Mouse (Mus musculus): ENCODE measurements around the gene Ubash3b. TPM values are rescaled to one million over a fixed set of nuclear protein-coding genes. Genes with fewer than 3 reads are reported as not detected.

The Ubash3b gene
- 12.0 and 13.7 TPM in 2 replicates for polyA plus RNA-seq (2014; fragmentation: Nextera tagmentation; extraction: Ambion mirVana)

DNA sequence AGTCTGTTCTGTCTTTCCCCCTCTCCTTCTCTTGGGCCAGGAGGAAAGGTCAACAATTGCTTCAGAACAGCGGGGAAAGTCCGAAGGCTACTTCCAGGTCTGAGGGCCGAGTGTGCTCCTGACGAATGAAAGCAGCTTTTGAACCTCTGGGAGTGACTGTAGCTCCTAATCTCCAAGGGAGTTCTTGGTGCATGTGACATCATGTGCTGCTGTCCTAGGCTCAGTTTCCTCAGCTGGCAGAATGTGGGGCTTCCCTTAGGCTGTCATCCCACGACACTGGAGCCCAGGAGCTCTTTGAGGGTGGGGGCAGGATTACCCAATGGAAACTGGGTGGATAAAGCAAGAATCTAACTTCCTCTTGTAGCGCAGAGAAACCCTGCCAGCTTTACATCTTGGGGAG lies at the start of gene Ubash3b:
Ubash3b (minus strand) TSS at position 285 of the 400 bp plus-strand sequence.
- DNase-seq (ENCODE audit: low spot score) (no peak), ATAC-seq (ENCODE audit: low FRiP score) (no peak)
- no peak within 1 kb of the TSS for H3K4me3 ChIP-seq (ENCODE audit: low read depth, low read length)
- H3K36me3 ChIP-seq (ENCODE audit: control insufficient read depth, insufficient read depth, low read length) = no peaks in the 10 kb centered on the region
- H3K4me2 ChIP-seq (replicated peaks; ENCODE audit: low read depth, low read length) = no peak within 1 kb of the TSS
- H3K9me3 ChIP-seq (ENCODE audit: control insufficient read depth, low read length) = no peaks in the 10 kb centered on the region
- peaks cover 15% of the 10 kb centered on the region for H3K27me3 ChIP-seq (ENCODE audit: control insufficient read depth, insufficient read depth, low read length)
- H3K27ac ChIP-seq (ENCODE audit: low read depth, low read length) = no peak within 1 kb of the TSS
- H3K4me1 ChIP-seq (replicated peaks; ENCODE audit: control insufficient read depth, insufficient read depth, low read length) = no peaks in the 10 kb centered on the region; the same call in 1 of the 2 replicates
- WGBS = 87% methylated on average over 6 of the region's 6 CpGs
- H3K9ac ChIP-seq (ENCODE audit: low read depth, low read length) = no peak within 1 kb of the TSS

DNA sequence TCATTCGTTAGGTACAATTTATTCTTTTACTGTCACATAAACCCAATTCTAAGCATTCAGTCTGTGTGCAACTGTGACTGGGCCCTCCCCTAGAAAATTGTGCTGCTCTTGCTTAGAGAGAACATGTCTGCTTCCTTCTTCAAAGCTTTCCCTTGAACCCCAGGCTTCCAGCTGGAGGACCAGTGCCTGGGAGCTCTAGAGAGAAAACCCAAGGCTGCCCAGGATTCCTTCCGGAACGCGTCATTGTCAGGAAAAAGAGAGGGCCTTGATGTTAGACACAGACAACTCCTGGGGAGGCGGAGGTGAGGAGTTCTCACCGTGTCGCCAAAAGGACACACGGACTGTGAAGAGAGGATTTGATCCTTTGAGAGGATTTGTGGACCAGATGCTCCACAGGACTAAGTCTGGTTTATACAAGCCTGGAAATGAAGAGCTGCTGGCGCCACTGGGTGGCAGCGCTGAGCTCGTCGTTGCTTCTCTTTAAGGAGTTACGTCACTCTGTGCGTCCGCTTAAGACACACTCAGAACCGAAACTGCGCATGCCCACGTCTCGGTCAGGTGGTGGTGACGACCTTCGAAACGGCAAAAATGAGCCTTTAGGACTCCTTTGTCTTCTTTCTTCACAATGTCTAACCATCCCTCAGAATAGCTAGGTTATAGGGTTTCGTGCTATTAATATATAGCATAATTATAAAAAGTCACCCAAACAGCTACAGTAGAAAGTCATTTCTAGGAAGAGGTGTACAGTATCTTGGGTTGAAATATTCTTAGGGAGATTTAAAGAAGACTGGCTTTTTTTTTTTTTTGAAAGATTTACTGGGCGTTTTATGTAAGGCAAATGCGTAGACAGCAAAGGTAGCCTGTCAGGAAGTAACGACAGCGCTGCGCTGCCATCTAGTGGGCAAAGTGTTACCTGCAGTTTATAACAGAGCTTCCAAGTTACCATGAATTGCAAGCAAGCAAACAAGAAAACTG lies 45.9 kb upstream of the Ubash3b start:
- peak; percentile 98 for DNase-seq (ENCODE audit: low spot score)
- Histone ChIP-seq H3K9me3 (ENCODE audit: control insufficient read depth, low read length) (no peaks in the 10 kb centered on the region), H3K27ac (ENCODE audit: low read depth, low read length) (peak overlapping the region; percentile 58), H3K4me2 (replicated peaks; ENCODE audit: low read depth, low read length) (peak overlapping the region; percentile 1; the same call in 1 of the 2 replicates), H3K9ac (ENCODE audit: low read depth, low read length) (peak overlapping the region; percentile 40; the same call in 1 of the 2 replicates), H3K4me3 (ENCODE audit: low read depth, low read length) (peak overlapping the region; percentile 6), H3K4me1 (replicated peaks; ENCODE audit: control insufficient read depth, insufficient read depth, low read length) (no peaks in the 10 kb centered on the region; the same call in 1 of the 2 replicates), H3K27me3 (ENCODE audit: control insufficient read depth, insufficient read depth, low read length) (no peaks in the 10 kb centered on the region), H3K36me3 (ENCODE audit: control insufficient read depth, insufficient read depth, low read length) (no peaks in the 10 kb centered on the region)
- ATAC-seq (ENCODE audit: low FRiP score) = peak; percentile 91
- WGBS = 9% methylated on average over 28 of the region's 28 CpGs

DNA sequence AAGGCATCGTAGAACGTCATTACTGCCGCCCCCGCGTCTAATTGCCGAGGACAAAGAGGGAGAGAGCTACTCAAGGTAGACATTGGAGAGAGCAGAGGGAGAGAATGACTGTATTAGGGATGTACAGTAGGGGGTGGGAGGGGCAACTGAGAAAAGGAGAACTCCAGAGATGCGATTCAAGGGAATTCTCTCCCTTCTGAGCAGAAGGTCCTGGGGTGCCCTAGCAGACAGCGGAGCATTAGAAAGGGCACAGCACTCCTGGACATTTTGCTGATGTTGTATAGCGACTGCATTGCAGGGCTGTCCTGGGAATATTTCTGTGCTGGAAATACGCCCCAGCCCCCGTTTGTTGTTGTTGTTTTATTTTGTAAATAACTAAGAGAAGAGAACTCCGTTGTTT lies 45.2 kb upstream of the Ubash3b start:
- ATAC-seq (ENCODE audit: low FRiP score) (no peak), DNase-seq (ENCODE audit: low spot score) (no peak)
- Histone ChIP-seq H3K36me3 (ENCODE audit: control insufficient read depth, insufficient read depth, low read length) (no peaks in the 10 kb centered on the region), H3K4me2 (replicated peaks; ENCODE audit: low read depth, low read length) (no peak overlapping the region), H3K9me3 (ENCODE audit: control insufficient read depth, low read length) (no peaks in the 10 kb centered on the region), H3K27me3 (ENCODE audit: control insufficient read depth, insufficient read depth, low read length) (no peaks in the 10 kb centered on the region), H3K4me3 (ENCODE audit: low read depth, low read length) (no peak overlapping the region), H3K4me1 (replicated peaks; ENCODE audit: control insufficient read depth, insufficient read depth, low read length) (no peaks in the 10 kb centered on the region), H3K27ac (ENCODE audit: low read depth, low read length) (no peak overlapping the region), H3K9ac (ENCODE audit: low read depth, low read length) (no peak overlapping the region)
- WGBS = 85% methylated on average over 12 of the region's 12 CpGs

DNA sequence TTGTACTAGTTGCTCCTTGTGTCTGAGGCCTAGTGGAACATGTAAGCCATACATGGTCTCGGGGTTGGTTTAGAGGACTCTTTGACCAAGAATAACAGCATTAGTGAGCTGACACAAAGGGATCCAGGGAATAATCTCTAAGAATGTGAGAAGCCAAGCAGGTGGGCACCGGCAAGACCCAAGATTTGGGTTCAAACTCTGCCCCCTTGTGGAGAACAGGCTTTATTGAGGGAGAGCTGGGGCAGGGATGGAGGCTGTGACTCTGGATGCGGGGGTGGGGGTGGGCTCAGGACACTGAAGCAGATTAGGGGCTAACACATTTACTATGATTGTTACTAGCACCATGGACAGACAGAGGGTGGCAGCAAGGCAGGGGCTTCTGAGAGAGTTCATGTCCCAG lies 43.8 kb upstream of the Ubash3b start:
- no peaks in the 10 kb centered on the region for H3K4me1 ChIP-seq (replicated peaks; ENCODE audit: control insufficient read depth, insufficient read depth, low read length)
- no peak overlapping the region for H3K9ac ChIP-seq (ENCODE audit: low read depth, low read length)
- no peak for ATAC-seq (ENCODE audit: low FRiP score)
- no peaks in the 10 kb centered on the region for H3K36me3 ChIP-seq (ENCODE audit: control insufficient read depth, insufficient read depth, low read length)
- no peaks in the 10 kb centered on the region for H3K27me3 ChIP-seq (ENCODE audit: control insufficient read depth, insufficient read depth, low read length)
- H3K4me2 ChIP-seq (replicated peaks; ENCODE audit: low read depth, low read length) = no peak overlapping the region
- DNase-seq (ENCODE audit: low spot score) = no peak
- no peak overlapping the region for H3K27ac ChIP-seq (ENCODE audit: low read depth, low read length)
- no peaks in the 10 kb centered on the region for H3K9me3 ChIP-seq (ENCODE audit: control insufficient read depth, low read length)
- no peak overlapping the region for H3K4me3 ChIP-seq (ENCODE audit: low read depth, low read length)
- 65% methylated on average over 3 of the region's 3 CpGs for WGBS

DNA sequence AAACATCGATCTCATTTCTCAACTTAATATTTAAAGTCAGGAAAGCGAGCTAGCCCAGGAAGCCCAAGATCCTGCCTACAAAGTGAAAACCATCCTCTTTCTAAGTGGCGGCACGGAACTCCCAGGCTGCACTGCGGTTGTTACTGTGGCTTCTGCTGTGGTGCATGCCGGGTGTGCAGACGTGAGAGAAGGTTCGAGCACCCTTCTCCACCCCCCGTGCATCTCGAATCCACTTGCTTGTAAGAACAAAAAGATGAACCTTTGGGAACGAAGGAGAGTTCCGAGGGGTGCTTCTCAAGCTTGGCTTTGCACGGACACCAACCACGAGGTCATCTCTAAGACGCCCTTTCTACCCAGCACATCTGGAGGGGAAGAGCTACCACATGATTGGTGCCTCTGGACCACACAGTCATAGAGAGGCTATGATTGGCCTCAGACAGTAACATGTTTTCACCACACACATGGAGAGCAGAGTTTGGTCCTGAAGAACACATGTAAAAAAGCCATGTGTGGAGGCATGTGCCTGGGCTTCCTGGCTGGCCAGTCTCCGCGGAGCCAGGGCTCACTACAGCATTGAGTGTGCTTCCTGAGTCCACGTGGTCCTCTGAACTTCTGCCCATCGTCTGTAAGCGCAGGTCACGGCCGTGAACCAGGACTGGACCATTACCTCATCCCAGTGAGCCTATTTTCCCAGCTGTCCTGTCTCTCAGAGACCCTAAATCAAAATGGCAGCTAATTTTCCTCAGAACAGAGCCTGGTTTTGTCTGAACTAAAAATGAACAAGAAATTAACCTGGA lies 38.2 kb upstream of the Ubash3b start:
- H3K4me2 ChIP-seq (replicated peaks; ENCODE audit: low read depth, low read length) = no peak overlapping the region
- H3K9ac ChIP-seq (ENCODE audit: low read depth, low read length) = no peak overlapping the region
- H3K9me3 ChIP-seq (ENCODE audit: control insufficient read depth, low read length) = no peaks in the 10 kb centered on the region
- H3K4me3 ChIP-seq (ENCODE audit: low read depth, low read length) = no peak overlapping the region
- H3K4me1 ChIP-seq (replicated peaks; ENCODE audit: control insufficient read depth, insufficient read depth, low read length) = no peaks in the 10 kb centered on the region
- WGBS = 88% methylated on average over 22 of the region's 22 CpGs
- H3K36me3 ChIP-seq (ENCODE audit: control insufficient read depth, insufficient read depth, low read length) = no peaks in the 10 kb centered on the region
- H3K27me3 ChIP-seq (ENCODE audit: control insufficient read depth, insufficient read depth, low read length) = no peaks in the 10 kb centered on the region
- H3K27ac ChIP-seq (ENCODE audit: low read depth, low read length) = no peak overlapping the region
- no peak for ATAC-seq (ENCODE audit: low FRiP score)
- no peak for DNase-seq (ENCODE audit: low spot score)

DNA sequence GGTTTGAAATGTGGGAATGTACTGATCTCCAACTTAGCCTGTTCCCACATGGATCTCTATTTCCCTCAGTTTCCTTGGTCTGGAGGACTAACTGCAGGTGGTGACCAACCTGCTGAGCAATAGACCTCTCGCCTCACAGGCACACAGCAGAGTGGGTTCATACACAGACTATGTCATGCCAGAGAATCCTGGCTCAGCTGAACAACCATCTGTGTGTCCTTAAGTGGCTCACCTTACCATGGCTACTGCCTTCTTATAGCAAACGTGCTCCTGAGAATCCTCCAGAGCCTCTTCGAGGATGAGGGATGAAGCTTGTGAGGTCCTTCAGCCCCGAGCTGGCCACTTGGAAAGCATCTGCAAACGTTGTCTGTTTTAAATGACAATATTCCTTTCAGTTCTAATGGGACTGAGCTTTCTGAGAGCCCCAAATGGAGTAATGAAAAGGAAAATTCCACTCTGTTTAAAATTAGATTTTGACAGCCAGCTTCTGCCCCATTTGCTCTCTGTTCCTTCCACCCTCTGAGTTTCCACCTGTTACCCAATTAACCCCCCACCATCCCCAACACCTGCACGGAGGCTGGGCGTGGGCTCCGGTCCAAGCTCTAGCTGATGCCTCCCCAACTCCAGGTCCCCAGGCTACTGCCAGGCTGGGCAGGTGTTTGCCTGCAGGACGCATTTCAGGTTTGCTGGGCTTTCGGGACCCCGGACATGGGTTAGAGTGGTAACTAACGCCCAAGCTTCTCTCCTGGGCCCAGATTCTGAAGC lies 37.2 kb upstream of the Ubash3b start:
- 75% methylated on average over 12 of the region's 12 CpGs for WGBS
- H3K9ac ChIP-seq (ENCODE audit: low read depth, low read length) = no peak overlapping the region
- no peak overlapping the region for H3K4me2 ChIP-seq (replicated peaks; ENCODE audit: low read depth, low read length)
- no peak overlapping the region for H3K27ac ChIP-seq (ENCODE audit: low read depth, low read length)
- H3K4me3 ChIP-seq (ENCODE audit: low read depth, low read length) = no peak overlapping the region
- ATAC-seq (ENCODE audit: low FRiP score) (no peak), DNase-seq (ENCODE audit: low spot score) (no peak)
- no peaks in the 10 kb centered on the region for H3K36me3 ChIP-seq (ENCODE audit: control insufficient read depth, insufficient read depth, low read length)
- no peaks in the 10 kb centered on the region for H3K4me1 ChIP-seq (replicated peaks; ENCODE audit: control insufficient read depth, insufficient read depth, low read length)
- no peaks in the 10 kb centered on the region for H3K9me3 ChIP-seq (ENCODE audit: control insufficient read depth, low read length)
- H3K27me3 ChIP-seq (ENCODE audit: control insufficient read depth, insufficient read depth, low read length) = no peaks in the 10 kb centered on the region

DNA sequence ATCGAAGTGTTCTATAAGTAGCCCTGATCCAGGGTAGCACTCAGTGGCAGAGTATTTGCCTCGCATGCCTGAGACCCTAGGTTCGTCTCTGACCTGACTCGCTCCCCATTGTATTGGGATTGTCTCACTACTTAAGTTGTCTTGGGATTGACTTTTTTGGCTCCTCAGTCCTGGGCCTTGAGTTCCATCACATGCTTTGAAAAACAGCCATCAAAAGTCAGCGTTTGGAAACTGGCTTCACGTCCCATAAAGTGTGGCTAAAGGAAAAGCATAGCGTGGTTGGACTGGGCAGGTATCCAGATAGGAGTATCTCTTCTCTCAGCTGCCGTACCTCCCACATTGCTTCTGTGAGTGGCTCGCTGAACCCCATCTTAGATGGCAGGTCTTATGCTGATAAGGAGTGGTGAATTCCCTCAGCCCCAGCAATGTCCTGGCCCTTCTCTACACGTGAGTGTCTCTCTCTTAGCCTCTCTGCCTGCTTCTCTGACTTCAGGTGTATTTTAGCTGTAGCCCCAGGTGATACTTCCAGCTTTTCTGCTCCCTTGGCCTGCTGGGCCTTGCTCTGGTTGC lies 34.3 kb upstream of the Ubash3b start:
- Histone ChIP-seq H3K4me3 (ENCODE audit: low read depth, low read length) (no peak overlapping the region), H3K27ac (ENCODE audit: low read depth, low read length) (no peak overlapping the region), H3K4me2 (replicated peaks; ENCODE audit: low read depth, low read length) (no peak overlapping the region), H3K4me1 (replicated peaks; ENCODE audit: control insufficient read depth, insufficient read depth, low read length) (no peaks in the 10 kb centered on the region), H3K27me3 (ENCODE audit: control insufficient read depth, insufficient read depth, low read length) (no peaks in the 10 kb centered on the region), H3K36me3 (ENCODE audit: control insufficient read depth, insufficient read depth, low read length) (no peaks in the 10 kb centered on the region), H3K9me3 (ENCODE audit: control insufficient read depth, low read length) (no peaks in the 10 kb centered on the region), H3K9ac (ENCODE audit: low read depth, low read length) (no peak overlapping the region)
- DNase-seq (ENCODE audit: low spot score) (no peak), ATAC-seq (ENCODE audit: low FRiP score) (no peak)
- 90% methylated on average over 10 of the region's 10 CpGs for WGBS

DNA sequence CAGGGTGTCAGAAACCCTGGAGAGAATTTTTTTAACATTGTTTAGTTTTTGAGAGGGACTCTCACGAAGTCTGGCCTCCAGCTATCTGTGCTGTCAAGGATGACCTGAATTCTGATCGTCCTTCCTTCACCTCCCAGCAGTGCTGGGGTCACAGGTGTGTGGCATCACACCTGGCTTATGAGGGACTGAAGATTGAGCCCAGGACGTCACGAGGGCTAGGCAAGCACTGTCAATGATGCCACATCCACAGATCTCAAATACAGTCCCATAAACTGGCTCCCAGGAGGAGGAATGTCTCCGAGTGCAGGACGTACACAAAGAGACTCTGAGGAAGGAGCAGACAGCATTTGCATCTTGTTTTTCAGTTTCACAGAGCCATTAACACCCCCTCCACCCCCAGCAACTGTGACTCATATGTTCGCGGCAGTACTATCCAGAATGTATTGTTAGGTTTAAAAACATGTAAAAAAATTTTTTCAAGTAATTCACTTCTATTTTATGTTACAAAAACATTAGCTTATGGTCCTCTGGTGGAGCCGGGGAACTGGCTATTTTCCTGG lies 30.2 kb upstream of the Ubash3b start:
- Histone ChIP-seq H3K9me3 (ENCODE audit: control insufficient read depth, low read length) (no peaks in the 10 kb centered on the region), H3K9ac (ENCODE audit: low read depth, low read length) (no peak overlapping the region), H3K27me3 (ENCODE audit: control insufficient read depth, insufficient read depth, low read length) (no peaks in the 10 kb centered on the region), H3K4me1 (replicated peaks; ENCODE audit: control insufficient read depth, insufficient read depth, low read length) (no peaks in the 10 kb centered on the region), H3K4me3 (ENCODE audit: low read depth, low read length) (no peak overlapping the region), H3K36me3 (ENCODE audit: control insufficient read depth, insufficient read depth, low read length) (no peaks in the 10 kb centered on the region), H3K4me2 (replicated peaks; ENCODE audit: low read depth, low read length) (no peak overlapping the region), H3K27ac (ENCODE audit: low read depth, low read length) (no peak overlapping the region; the same call in 1 of the 2 replicates)
- ATAC-seq (ENCODE audit: low FRiP score) (no peak), DNase-seq (ENCODE audit: low spot score) (no peak)
- 77% methylated on average over 9 of the region's 9 CpGs for WGBS
